Mouse (Mus musculus): ENCODE results near the gene Dclk2. TPM values are rescaled to one million over a fixed set of nuclear protein-coding genes. Genes with fewer than 3 reads are reported as not detected.
A peak's percentile ranks its signal among the peaks of the same experiment; 100 is the strongest.

Gene Dclk2
- polyA plus RNA-seq, 1 experiment from 2014 or later, result 11.0 TPM

- WGBS (ENCODE audit: insufficient replicate concordance), result 57% methylated on average over 3 of the region's 3 CpGs
- Histone ChIP-seq H3K4me2 (no peak overlapping the region), H3K9ac (no peak overlapping the region), H3K36me3 (no peaks in the 10 kb centered on the region), H3K4me3 (replicated peaks) (no peak overlapping the region), H3K4me1 (replicated peaks) (no peaks in the 10 kb centered on the region), H3K9me3 (replicated peaks) (no peaks in the 10 kb centered on the region), H3K27me3 (no peaks in the 10 kb centered on the region), H3K27ac (no peak overlapping the region)
- ATAC-seq (ENCODE audit: low read depth) (no peak), DNase-seq (no peak)
Observed at GRCm38 (mm10) chr3:86839606-86840005, 81.0 kb downstream of the Dclk2 start.

- no peaks in the 10 kb centered on the region for H3K27me3 ChIP-seq
- H3K4me2 ChIP-seq, result no peak overlapping the region
- H3K27ac ChIP-seq, result no peak overlapping the region
- no peaks in the 10 kb centered on the region for H3K36me3 ChIP-seq
- DNase-seq, result no peak
- no peaks in the 10 kb centered on the region for H3K9me3 ChIP-seq (replicated peaks)
- H3K4me1 ChIP-seq (replicated peaks), result no peaks in the 10 kb centered on the region
- no peak overlapping the region for H3K4me3 ChIP-seq (replicated peaks)
- no peak overlapping the region for H3K9ac ChIP-seq
- 32% methylated on average over 5 of the region's 5 CpGs for WGBS (ENCODE audit: insufficient replicate concordance)
- no peak for ATAC-seq (ENCODE audit: low read depth)
Observed at GRCm38 (mm10) chr3:86837386-86837785, 83.3 kb downstream of the Dclk2 start.

GRCm38 (mm10) chr3:86835180-86835579 is 85.5 kb downstream of the Dclk2 start:
- H3K27me3 ChIP-seq, result no peaks in the 10 kb centered on the region
- H3K9me3 ChIP-seq (replicated peaks), result no peaks in the 10 kb centered on the region
- no peak overlapping the region for H3K4me3 ChIP-seq (replicated peaks)
- no peaks in the 10 kb centered on the region for H3K36me3 ChIP-seq
- no peaks in the 10 kb centered on the region for H3K4me1 ChIP-seq (replicated peaks)
- no peak overlapping the region for H3K9ac ChIP-seq
- DNase-seq (no peak), ATAC-seq (ENCODE audit: low read depth) (no peak)
- H3K27ac ChIP-seq, result no peak overlapping the region
- no peak overlapping the region for H3K4me2 ChIP-seq
- WGBS (ENCODE audit: insufficient replicate concordance), result 75% methylated on average over 4 of the region's 4 CpGs

- DNase-seq, result no peak
- Histone ChIP-seq H3K27me3 (no peaks in the 10 kb centered on the region), H3K4me3 (replicated peaks) (no peak overlapping the region), H3K4me2 (no peak overlapping the region), H3K36me3 (no peaks in the 10 kb centered on the region), H3K27ac (no peak overlapping the region), H3K9me3 (replicated peaks) (no peaks in the 10 kb centered on the region), H3K9ac (no peak overlapping the region), H3K4me1 (replicated peaks) (no peaks in the 10 kb centered on the region)
- 72% methylated on average over 7 of the region's 7 CpGs for whole genome bisulfite sequencing (ENCODE audit: insufficient replicate concordance)
- no peak for ATAC-seq (ENCODE audit: low read depth)
Observed at GRCm38 (mm10) chr3:86834341-86834740, 86.3 kb downstream of the Dclk2 start.

GRCm38 (mm10) chr3:86832591-86833267 is 87.9 kb downstream of the Dclk2 start:
- Histone ChIP-seq H3K4me1 (replicated peaks) (no peaks in the 10 kb centered on the region), H3K4me3 (replicated peaks) (no peak overlapping the region), H3K9me3 (replicated peaks) (no peaks in the 10 kb centered on the region), H3K9ac (no peak overlapping the region), H3K4me2 (no peak overlapping the region), H3K27me3 (no peaks in the 10 kb centered on the region), H3K36me3 (no peaks in the 10 kb centered on the region), H3K27ac (no peak overlapping the region)
- ATAC-seq (ENCODE audit: low read depth) (no peak), DNase-seq (no peak)
- 56% methylated on average over 14 of the region's 14 CpGs for WGBS (ENCODE audit: insufficient replicate concordance)

GRCm38 (mm10) chr3:86832115-86832514 is 88.5 kb downstream of the Dclk2 start:
- Histone ChIP-seq H3K36me3 (no peaks in the 10 kb centered on the region), H3K4me1 (replicated peaks) (no peaks in the 10 kb centered on the region), H3K4me3 (replicated peaks) (no peak overlapping the region), H3K9ac (no peak overlapping the region), H3K27ac (no peak overlapping the region), H3K27me3 (no peaks in the 10 kb centered on the region), H3K9me3 (replicated peaks) (no peaks in the 10 kb centered on the region), H3K4me2 (no peak overlapping the region)
- ATAC-seq (ENCODE audit: low read depth), result no peak
- DNase-seq, result no peak
- WGBS (ENCODE audit: insufficient replicate concordance), result 62% methylated on average over 8 of the region's 8 CpGs

GRCm38 (mm10) chr3:86827506-86827905 is 93.1 kb downstream of the Dclk2 start:
- ATAC-seq (ENCODE audit: low read depth), result no peak

GRCm38 (mm10) chr3:86821383-86821782 is 99.3 kb downstream of the Dclk2 start:
- Histone ChIP-seq H3K9me3 (replicated peaks) (no peaks in the 10 kb centered on the region), H3K36me3 (no peaks in the 10 kb centered on the region), H3K4me1 (replicated peaks) (no peaks in the 10 kb centered on the region), H3K4me2 (no peak overlapping the region), H3K4me3 (replicated peaks) (no peak overlapping the region), H3K27me3 (no peaks in the 10 kb centered on the region), H3K9ac (no peak overlapping the region), H3K27ac (no peak overlapping the region)
- ATAC-seq (ENCODE audit: low read depth) (no peak), DNase-seq (no peak)
- 69% methylated on average over 3 of the region's 3 CpGs for WGBS (ENCODE audit: insufficient replicate concordance)

More at GRCm38 (mm10) chr3:86827506-86827905, 93.1 kb downstream of the Dclk2 start:
- no peak overlapping the region for H3K27ac ChIP-seq
- no peaks in the 10 kb centered on the region for H3K4me1 ChIP-seq (replicated peaks)
- DNase-seq, result no peak
- 62% methylated on average over 3 of the region's 3 CpGs for WGBS (ENCODE audit: insufficient replicate concordance)
- H3K4me3 ChIP-seq (replicated peaks), result no peak overlapping the region
- H3K27me3 ChIP-seq, result no peaks in the 10 kb centered on the region
- no peak overlapping the region for H3K4me2 ChIP-seq
- H3K9me3 ChIP-seq (replicated peaks), result no peaks in the 10 kb centered on the region
- no peaks in the 10 kb centered on the region for H3K36me3 ChIP-seq
- H3K9ac ChIP-seq, result no peak overlapping the region

GRCm38 (mm10) chr3:86820344-86820743 is 100.3 kb downstream of the Dclk2 start:
- no peaks in the 10 kb centered on the region for H3K9me3 ChIP-seq (replicated peaks)
- H3K9ac ChIP-seq, result no peak overlapping the region
- 68% methylated on average over 10 of the region's 10 CpGs for WGBS (ENCODE audit: insufficient replicate concordance)
- no peaks in the 10 kb centered on the region for H3K4me1 ChIP-seq (replicated peaks)
- DNase-seq (no peak), ATAC-seq (ENCODE audit: low read depth) (no peak)
- H3K27ac ChIP-seq, result no peak overlapping the region
- no peak overlapping the region for H3K4me2 ChIP-seq
- no peaks in the 10 kb centered on the region for H3K27me3 ChIP-seq
- H3K36me3 ChIP-seq, result no peaks in the 10 kb centered on the region
- no peak overlapping the region for H3K4me3 ChIP-seq (replicated peaks)

- DNase-seq, result no peak
- 65% methylated on average over 6 of the region's 6 CpGs for WGBS (ENCODE audit: insufficient replicate concordance)
- H3K4me2 ChIP-seq, result no peak overlapping the region
Observed at GRCm38 (mm10) chr3:86819372-86819771, 101.3 kb downstream of the Dclk2 start.

GRCm38 (mm10) chr3:86818001-86818585 is 102.6 kb downstream of the Dclk2 start:
- H3K4me3 ChIP-seq (replicated peaks), result no peak overlapping the region
- no peak overlapping the region for H3K9ac ChIP-seq
- no peaks in the 10 kb centered on the region for H3K4me1 ChIP-seq (replicated peaks)
- no peak overlapping the region for H3K27ac ChIP-seq
- H3K4me2 ChIP-seq, result no peak overlapping the region
- ATAC-seq (ENCODE audit: low read depth) (no peak), DNase-seq (no peak)
- H3K27me3 ChIP-seq, result no peaks in the 10 kb centered on the region
- H3K9me3 ChIP-seq (replicated peaks), result no peaks in the 10 kb centered on the region
- WGBS (ENCODE audit: insufficient replicate concordance), result 77% methylated on average over 13 of the region's 13 CpGs
- H3K36me3 ChIP-seq, result no peaks in the 10 kb centered on the region

More at GRCm38 (mm10) chr3:86819372-86819771, 101.3 kb downstream of the Dclk2 start:
- no peak for ATAC-seq (ENCODE audit: low read depth)
- Histone ChIP-seq H3K9ac (no peak overlapping the region), H3K27ac (no peak overlapping the region), H3K9me3 (replicated peaks) (no peaks in the 10 kb centered on the region), H3K27me3 (no peaks in the 10 kb centered on the region), H3K4me3 (replicated peaks) (no peak overlapping the region), H3K36me3 (no peaks in the 10 kb centered on the region), H3K4me1 (replicated peaks) (no peaks in the 10 kb centered on the region)

- Histone ChIP-seq H3K4me1 (replicated peaks) (peaks cover 4% of the 10 kb centered on the region; the same call in 1 of the 2 replicates), H3K27ac (no peak overlapping the region), H3K9me3 (replicated peaks) (no peaks in the 10 kb centered on the region), H3K4me3 (replicated peaks) (no peak overlapping the region), H3K9ac (no peak overlapping the region), H3K27me3 (no peaks in the 10 kb centered on the region), H3K4me2 (no peak overlapping the region), H3K36me3 (no peaks in the 10 kb centered on the region)
- ATAC-seq (ENCODE audit: low read depth), result peak; percentile 92
- peak; percentile 70 for DNase-seq
- WGBS (ENCODE audit: insufficient replicate concordance), result 21% methylated on average over 3 of the region's 3 CpGs
Observed at GRCm38 (mm10) chr3:86812689-86813088, 108.0 kb downstream of the Dclk2 start.

Measured in liver, embryonic 13.5 days (tissue).